Mouse (Mus musculus): ENCODE data around the gene Smtn. TPM values are rescaled to one million over a fixed set of nuclear protein-coding genes. Genes with fewer than 3 reads are reported as not detected.

The Smtn gene
- polyA plus RNA-seq, 1 experiment from 2014 or later: 18.2 TPM

DNA sequence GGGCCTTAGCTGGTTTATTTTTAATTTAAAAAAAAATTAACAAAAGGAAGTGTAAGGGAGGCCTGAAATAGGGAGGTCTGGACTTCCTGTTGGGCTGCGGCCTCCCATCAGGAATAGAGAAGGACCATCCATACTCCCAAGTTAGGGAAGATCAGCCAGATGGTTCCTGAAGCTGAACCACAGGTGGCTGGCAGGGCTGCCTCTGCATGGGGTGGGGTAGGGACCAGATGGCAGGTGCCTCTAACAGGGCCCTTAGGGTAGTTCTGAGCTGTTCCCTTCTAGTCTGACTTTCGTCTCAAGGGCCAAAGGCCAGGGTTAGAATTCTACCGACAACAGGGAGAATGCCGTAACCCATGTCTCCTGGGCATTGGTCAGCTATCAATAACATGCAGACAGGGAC lies 24.8 kb downstream of the Smtn start:
- no peak for ATAC-seq
- 78% methylated on average over 4 of the region's 4 CpGs for WGBS
- no peak overlapping the region; the same call in 1 of the 2 replicates for H3K4me3 ChIP-seq (replicated peaks)
- H3K4me1 ChIP-seq (replicated peaks): peaks cover 33% of the 10 kb centered on the region
- H3K36me3 ChIP-seq: no peaks in the 10 kb centered on the region
- H3K27me3 ChIP-seq: peaks cover 39% of the 10 kb centered on the region
- peak overlapping the region; percentile 67; the same call in 1 of the 2 replicates for H3K4me2 ChIP-seq (replicated peaks)
- no peak overlapping the region for H3K27ac ChIP-seq
- no peaks in the 10 kb centered on the region for H3K9me3 ChIP-seq
- no peak overlapping the region for H3K9ac ChIP-seq (replicated peaks)

DNA sequence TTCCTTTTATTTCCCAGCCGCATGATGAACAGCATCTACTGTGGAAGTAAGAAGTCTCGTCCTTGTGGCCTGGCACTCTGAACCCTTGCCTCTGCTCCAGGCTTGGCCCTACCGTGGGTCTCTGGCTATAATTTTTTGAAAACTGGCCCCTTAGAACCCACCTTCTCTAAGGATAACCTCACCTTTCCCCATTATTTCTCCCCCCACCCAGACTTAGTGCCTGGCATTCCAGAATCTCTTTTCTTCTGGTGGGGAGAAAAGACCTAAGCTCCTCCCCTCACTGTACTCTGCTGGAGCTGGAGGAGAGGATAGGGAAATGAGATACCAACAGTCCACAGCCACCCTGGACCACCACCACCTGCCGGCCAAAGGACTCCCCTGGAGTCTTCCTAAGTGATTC lies 25.2 kb downstream of the Smtn start:
- H3K27me3 ChIP-seq: peaks cover 39% of the 10 kb centered on the region
- H3K9me3 ChIP-seq: no peaks in the 10 kb centered on the region
- H3K4me2 ChIP-seq (replicated peaks): peak overlapping the region; percentile 67
- H3K27ac ChIP-seq: no peak overlapping the region
- no peaks in the 10 kb centered on the region for H3K36me3 ChIP-seq
- H3K9ac ChIP-seq (replicated peaks): no peak overlapping the region
- WGBS: 15% methylated on average over 4 of the region's 4 CpGs
- peak overlapping the region; percentile 47 for H3K4me3 ChIP-seq (replicated peaks)
- peaks cover 33% of the 10 kb centered on the region for H3K4me1 ChIP-seq (replicated peaks)
- ATAC-seq: peak; percentile 9; the same call in 1 of the 2 replicates

DNA sequence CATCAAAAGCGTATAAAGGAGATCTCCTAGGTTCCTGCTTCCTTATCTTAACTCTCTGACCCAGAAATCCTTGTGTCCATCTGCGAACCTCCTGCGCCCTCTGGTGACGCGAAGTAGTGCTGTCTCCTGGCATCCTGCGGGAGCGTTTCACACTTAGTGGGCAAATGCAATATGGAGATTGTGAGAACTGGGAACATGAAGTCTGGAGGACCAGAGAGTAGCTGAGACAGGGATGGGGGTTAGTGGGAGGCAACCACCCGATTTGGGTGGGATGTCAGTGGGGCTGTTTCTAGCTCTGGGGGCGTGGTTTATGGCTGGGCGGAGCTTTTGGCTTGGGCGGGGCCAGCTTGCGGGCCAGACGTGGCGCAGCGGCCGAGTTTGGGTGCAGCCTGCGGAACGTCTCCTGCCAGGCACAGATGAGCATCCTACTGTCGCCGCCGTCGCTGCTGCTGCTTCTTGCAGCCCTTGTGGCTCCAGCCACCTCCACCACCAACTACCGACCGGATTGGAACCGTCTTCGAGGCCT lies 25.8 kb downstream of the Smtn start, which contains the start of gene Selenom:
Gene Selenom, plus strand, starts transcription at position 156 of the 526 bp plus-strand sequence.
- peaks cover 33% of the 10 kb centered on the region for H3K4me1 ChIP-seq (replicated peaks)
- peak within 1 kb of the TSS; percentile 47 for H3K4me3 ChIP-seq (replicated peaks)
- H3K27me3 ChIP-seq: peaks cover 39% of the 10 kb centered on the region
- H3K4me2 ChIP-seq (replicated peaks): peak within 1 kb of the TSS; percentile 67
- H3K27ac ChIP-seq: no peak within 1 kb of the TSS
- peak within 1 kb of the TSS; percentile 65; the same call in 1 of the 2 replicates for H3K9ac ChIP-seq (replicated peaks)
- ATAC-seq: peak; percentile 83
- no peaks in the 10 kb centered on the region for H3K9me3 ChIP-seq
- no peaks in the 10 kb centered on the region for H3K36me3 ChIP-seq
- under 1% methylated on average over 26 of the region's 26 CpGs for WGBS

DNA sequence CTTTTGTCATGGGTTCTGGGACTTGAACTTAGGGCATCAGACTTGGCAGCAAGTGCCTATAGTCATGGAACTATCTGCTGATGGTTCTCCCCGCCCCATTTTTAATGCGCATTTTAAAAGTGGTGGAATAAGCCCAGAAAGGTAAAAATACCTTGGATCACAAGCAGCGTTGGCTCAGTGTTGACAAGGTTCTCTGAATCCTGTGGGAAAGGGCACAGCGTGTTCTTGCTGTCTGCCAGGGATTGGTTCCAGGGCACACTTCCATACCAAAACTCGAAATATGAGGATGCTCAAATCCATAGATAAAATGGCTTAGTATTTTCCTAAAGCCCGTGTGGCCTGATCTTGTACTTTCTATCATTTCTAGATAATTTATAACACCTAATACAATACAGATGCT lies 27.1 kb downstream of the Smtn start:
- Histone ChIP-seq H3K4me3 (replicated peaks) (no peak overlapping the region), H3K36me3 (no peaks in the 10 kb centered on the region), H3K4me2 (replicated peaks) (no peak overlapping the region), H3K4me1 (replicated peaks) (peaks cover 33% of the 10 kb centered on the region), H3K27ac (no peak overlapping the region), H3K9ac (replicated peaks) (no peak overlapping the region), H3K27me3 (peaks cover 34% of the 10 kb centered on the region), H3K9me3 (no peaks in the 10 kb centered on the region)
- ATAC-seq: no peak
- 84% methylated on average over 6 of the region's 6 CpGs for WGBS

DNA sequence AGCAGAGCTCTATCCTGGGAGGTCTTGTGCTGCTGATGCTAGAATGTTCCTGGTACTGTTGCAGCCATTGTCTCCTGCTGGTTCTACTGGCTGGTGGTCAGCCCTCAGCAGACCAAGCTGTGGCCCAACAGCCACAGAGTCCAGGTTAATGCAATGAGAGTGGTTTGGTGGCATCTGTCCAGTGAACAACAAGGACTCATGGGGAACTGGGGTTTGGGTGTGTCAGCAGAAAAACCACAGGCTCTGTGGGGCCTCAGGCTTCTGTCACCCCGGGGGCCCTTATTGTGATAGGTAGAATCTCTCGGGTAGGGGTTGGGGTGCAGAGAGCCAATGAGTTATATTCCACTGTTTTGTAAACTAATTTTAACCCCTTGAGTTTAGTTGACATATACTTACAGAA lies 30.1 kb downstream of the Smtn start:
- H3K4me2 ChIP-seq (replicated peaks): no peak overlapping the region
- no peaks in the 10 kb centered on the region for H3K36me3 ChIP-seq
- H3K9ac ChIP-seq (replicated peaks): no peak overlapping the region
- no peak overlapping the region for H3K4me3 ChIP-seq (replicated peaks)
- H3K9me3 ChIP-seq: no peaks in the 10 kb centered on the region
- WGBS: 68% methylated on average over 2 of the region's 2 CpGs
- no peak for ATAC-seq
- no peak overlapping the region for H3K27ac ChIP-seq
- peaks cover 14% of the 10 kb centered on the region; the same call in 1 of the 2 replicates for H3K4me1 ChIP-seq (replicated peaks)
- H3K27me3 ChIP-seq: peaks cover 6% of the 10 kb centered on the region

DNA sequence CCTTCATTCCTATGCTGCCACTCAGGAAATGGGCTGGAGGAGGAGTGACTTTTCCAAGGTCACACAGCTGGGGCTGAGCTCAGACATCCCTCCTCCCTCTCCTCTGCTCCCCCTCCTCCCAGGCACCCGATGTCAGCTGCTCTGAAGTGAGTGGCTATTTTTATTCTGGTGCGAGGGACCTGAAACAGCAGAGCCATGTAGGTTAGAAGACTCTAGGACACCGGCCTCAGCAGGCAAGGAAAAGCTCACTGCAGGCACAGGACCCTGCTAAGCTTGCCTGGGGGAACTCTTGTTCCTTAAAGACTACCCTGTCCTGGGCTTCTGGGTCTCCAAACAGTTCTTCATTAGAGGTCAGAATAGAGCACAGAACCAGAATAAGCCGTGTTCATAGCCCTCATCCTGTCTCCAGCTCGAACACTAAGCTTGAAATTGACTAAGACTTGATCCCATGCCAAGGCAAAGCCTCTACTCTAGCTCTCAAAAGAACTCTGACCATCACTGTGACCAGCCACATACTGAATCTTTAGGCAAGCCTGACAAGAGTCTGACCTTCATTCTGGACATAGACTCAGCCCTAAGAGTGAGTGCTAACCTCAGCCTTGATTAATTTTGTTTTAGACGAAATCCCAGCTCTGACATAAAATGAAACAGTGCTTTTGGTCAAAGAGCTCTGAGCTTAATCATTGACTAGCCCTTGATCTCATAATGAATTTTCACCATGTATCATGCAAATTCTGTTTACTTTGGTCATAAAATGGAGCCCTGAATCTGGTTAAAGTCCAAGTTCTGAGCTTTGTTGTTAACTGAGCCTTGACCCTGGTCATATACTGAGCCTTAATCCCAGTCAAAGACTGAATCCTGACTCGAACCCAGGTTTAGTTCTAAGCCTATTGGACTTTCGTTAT lies 31.0 kb downstream of the Smtn start:
- Histone ChIP-seq H3K9ac (replicated peaks) (no peak overlapping the region), H3K4me2 (replicated peaks) (no peak overlapping the region), H3K27me3 (no peaks in the 10 kb centered on the region), H3K27ac (no peak overlapping the region), H3K9me3 (no peaks in the 10 kb centered on the region), H3K36me3 (no peaks in the 10 kb centered on the region), H3K4me1 (replicated peaks) (0 out of 2 replicates have a peak, but pooled peaks cover 6% of the 10 kb centered on the region), H3K4me3 (replicated peaks) (no peak overlapping the region)
- 77% methylated on average over 8 of the region's 8 CpGs for WGBS
- ATAC-seq: no peak

DNA sequence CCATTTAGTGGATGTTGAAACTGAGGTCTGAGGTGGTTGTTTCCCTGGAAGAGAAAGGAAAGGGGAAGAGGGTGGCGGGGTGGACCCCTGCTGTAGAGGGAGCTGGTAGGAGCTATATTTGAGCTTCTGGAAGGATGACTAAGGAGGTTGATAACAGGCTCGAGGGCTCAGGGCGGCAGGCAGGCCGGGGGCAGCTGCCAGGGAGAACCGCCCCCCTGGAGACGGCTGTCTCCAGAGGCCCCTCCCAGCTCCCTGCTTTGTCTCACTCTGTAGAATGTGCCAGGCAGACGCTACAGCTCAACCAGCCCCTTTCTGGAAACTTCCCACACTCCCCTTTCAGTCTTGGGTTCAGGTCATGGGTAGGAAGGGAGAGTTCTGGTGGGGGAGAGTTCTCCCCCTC lies 32.2 kb downstream of the Smtn start:
- no peaks in the 10 kb centered on the region for H3K36me3 ChIP-seq
- H3K27me3 ChIP-seq: no peaks in the 10 kb centered on the region
- no peaks in the 10 kb centered on the region for H3K4me1 ChIP-seq (replicated peaks)
- no peak overlapping the region for H3K27ac ChIP-seq
- no peak overlapping the region for H3K4me2 ChIP-seq (replicated peaks)
- no peaks in the 10 kb centered on the region for H3K9me3 ChIP-seq
- 58% methylated on average over 7 of the region's 7 CpGs for WGBS
- no peak overlapping the region for H3K4me3 ChIP-seq (replicated peaks)
- no peak overlapping the region for H3K9ac ChIP-seq (replicated peaks)
- no peak for ATAC-seq

DNA sequence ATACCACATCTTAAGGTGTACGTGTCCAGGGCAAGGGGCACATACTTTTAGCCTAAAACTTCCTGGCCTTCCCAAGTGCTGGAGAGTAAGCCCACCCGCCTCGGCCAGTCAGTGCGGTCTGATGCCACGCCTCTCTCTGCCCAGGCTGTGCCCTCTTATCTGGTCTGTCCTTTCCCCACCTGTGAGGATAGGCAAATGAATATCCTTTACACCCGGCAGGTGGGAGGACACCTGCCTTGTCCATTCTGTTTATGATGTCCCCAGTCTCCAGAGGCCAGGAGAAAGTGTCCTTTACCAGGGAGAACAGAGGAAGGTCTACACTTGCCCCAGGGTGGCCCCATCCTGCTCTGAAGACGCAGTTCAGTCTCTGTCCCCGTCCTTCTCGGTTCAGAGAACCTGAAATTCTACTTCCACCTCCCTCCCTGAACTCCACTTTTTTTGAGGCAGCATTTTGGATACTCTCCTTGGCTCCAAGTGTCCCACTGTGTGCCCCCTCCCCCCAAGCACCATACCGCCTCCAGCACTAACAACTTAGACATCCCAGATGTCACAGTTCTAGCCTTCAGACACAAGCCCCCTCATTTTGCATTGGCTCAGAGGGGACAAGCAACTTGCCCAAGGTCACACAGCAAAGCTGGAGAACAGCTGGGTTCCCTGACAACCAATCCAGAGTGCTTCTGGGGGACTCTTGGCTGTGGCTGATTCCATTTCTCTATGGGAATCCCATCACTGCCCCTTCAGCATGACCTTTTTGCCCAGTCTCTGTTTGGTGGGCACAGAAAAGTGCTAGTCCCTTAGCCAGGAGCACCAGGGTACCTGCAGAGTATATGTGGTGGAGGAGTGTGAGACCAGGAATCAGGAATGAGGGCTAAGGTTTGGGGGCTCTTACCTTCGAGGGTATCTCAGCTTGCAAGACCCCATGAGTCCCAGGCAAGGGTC lies 36.4 kb downstream of the Smtn start:
- Histone ChIP-seq H3K27ac (no peak overlapping the region), H3K9ac (replicated peaks) (0 out of 2 replicates have a peak overlapping the region, but pooled peaks have one; percentile 6), H3K36me3 (no peaks in the 10 kb centered on the region), H3K4me3 (replicated peaks) (peak overlapping the region; percentile 2; the same call in 1 of the 2 replicates), H3K4me1 (replicated peaks) (no peaks in the 10 kb centered on the region), H3K9me3 (no peaks in the 10 kb centered on the region), H3K27me3 (peaks cover 4% of the 10 kb centered on the region; the same call in 1 of the 2 replicates), H3K4me2 (replicated peaks) (peak overlapping the region; percentile 26)
- 63% methylated on average over 11 of the region's 11 CpGs for WGBS
- no peak for ATAC-seq

DNA sequence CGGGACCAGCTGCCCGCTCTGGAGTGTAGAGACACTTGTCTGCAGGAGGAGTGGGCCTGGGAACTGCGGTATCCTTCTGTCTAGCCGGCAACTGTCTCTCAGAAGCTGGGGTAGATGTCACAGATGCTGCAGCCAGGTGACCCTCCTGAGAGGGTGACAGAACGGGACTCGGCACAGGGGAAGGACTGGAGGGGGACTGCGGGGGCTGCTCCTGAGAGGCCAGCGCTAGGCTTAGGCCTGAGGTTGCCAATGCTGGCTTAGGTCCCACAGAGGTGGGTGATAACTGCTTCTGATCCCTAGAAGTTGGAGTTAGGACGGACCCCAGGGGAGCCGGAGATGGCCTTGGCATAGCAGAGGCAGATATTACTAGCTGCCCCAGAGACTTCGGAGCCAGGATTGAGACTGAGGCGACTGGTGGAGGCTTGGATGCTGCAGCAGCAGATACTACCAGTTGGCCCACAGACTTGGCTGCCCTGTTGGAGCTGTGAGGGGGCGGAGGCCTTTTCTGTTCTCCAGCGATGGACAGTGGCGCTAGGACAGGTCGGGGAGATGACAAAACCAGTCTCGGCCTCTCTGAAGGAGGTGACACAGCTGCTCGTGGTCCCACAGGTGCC lies 37.8 kb downstream of the Smtn start:
- H3K9ac ChIP-seq (replicated peaks): no peak overlapping the region
- H3K36me3 ChIP-seq: no peaks in the 10 kb centered on the region
- H3K9me3 ChIP-seq: no peaks in the 10 kb centered on the region
- no peak overlapping the region for H3K4me3 ChIP-seq (replicated peaks)
- no peak overlapping the region for H3K4me2 ChIP-seq (replicated peaks)
- no peak overlapping the region for H3K27ac ChIP-seq
- no peak for ATAC-seq
- H3K4me1 ChIP-seq (replicated peaks): no peaks in the 10 kb centered on the region
- peaks cover 4% of the 10 kb centered on the region; the same call in 1 of the 2 replicates for H3K27me3 ChIP-seq
- WGBS: 81% methylated on average over 18 of the region's 18 CpGs

DNA sequence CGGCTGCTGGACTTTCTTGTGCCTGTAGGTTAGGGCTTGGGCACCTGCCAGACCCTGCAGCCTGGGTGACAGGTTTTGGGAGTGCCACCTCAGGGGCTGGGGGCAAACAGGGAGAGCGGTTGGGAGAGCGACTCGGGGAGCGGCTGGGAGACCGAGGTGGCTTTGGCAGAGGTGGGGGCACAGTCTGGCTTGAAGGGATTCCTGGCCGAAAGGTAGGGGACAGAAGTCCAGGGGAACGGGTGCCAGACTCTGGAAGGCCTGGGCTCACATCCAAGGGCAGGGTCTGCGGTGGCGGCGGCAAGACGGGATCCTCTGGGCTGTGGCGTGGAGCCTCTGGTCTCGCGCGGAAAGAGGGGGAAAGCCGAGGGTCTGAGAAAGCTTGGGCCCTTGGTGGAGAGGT lies 38.4 kb downstream of the Smtn start:
- Histone ChIP-seq H3K27me3 (peaks cover 4% of the 10 kb centered on the region; the same call in 1 of the 2 replicates), H3K36me3 (no peaks in the 10 kb centered on the region), H3K4me2 (replicated peaks) (no peak overlapping the region), H3K4me3 (replicated peaks) (no peak overlapping the region), H3K4me1 (replicated peaks) (no peaks in the 10 kb centered on the region), H3K9me3 (no peaks in the 10 kb centered on the region), H3K9ac (replicated peaks) (no peak overlapping the region), H3K27ac (no peak overlapping the region)
- 84% methylated on average over 17 of the region's 17 CpGs for WGBS
- no peak for ATAC-seq

DNA sequence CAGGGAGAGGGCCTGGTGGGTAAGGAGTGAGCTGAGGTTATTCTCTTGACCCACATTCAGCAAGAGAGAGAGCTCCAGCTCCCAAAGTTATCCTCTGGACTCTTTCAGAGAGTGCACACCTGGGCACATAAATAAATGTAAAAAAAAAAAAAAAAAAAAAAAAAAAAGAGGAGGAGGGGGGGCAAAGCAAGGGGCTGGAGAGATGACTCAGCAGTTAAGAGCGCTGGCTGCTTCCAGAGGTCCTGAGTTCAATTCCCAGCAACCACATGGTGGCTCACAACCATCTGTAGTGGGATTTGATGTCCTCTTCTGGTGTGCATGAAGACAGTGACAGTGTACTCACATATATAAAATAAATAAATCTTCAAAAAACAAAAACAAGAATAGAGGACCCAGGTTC lies 43.1 kb downstream of the Smtn start:
- Histone ChIP-seq H3K27me3 (no peaks in the 10 kb centered on the region), H3K27ac (no peak overlapping the region), H3K9ac (replicated peaks) (no peak overlapping the region), H3K36me3 (no peaks in the 10 kb centered on the region), H3K4me3 (replicated peaks) (no peak overlapping the region), H3K9me3 (no peaks in the 10 kb centered on the region), H3K4me2 (replicated peaks) (no peak overlapping the region), H3K4me1 (replicated peaks) (no peaks in the 10 kb centered on the region)
- 100% methylated on average over 1 of the region's 1 CpGs for WGBS
- ATAC-seq: no peak

Data from midbrain, embryonic 13.5 days (tissue).